Mouse (Mus musculus): ENCODE measurements around the gene Mxra8. TPM values are rescaled to one million over a fixed set of nuclear protein-coding genes. Genes with fewer than 3 reads are reported as not detected.
A peak's percentile ranks its signal among the peaks of the same experiment; 100 is the strongest.

Mxra8 gene
- polyA plus RNA-seq, 1 experiment from 2014 or later, result 121 TPM

DNA sequence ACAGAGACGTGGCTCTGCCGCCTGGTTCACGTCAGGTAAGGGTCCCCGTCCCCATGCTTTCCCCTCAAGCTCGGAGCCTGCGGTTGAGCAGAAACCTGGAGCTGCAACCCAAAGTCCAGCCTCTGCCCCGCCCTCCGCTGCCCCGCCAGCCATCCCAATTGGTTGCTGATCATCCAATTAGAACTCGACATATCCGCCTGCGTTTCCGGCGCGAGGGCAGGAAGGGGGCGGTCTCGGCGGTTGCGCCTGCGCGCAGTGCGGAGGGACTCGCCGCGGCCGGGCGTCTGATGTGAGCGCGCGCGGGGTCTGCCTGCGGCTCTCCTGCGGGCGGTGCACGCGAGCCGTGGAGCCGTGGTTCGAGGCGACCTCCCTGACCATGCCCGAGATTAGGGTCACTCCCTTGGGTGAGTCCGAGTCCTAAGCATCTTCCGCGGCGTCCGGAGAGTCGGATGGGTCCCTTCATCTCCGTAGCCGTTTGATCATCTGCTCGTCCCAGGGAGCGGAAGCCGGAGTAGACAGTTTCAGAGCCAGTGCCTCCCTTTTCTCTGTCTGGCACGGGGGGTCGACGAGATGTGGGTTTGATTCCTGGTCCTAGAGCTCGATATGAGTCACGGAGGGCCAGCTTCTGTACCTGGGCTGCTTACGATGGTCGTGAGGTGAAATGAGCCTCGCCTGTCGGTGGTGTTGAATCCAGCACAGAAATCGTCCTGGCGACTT is 30.0 kb downstream of the Mxra8 start, which contains the start of the genes Cptp and Ints11:
Gene Cptp (minus strand): TSS at position 124 of the 717 bp plus-strand sequence.
Gene Ints11 (plus strand): TSS at position 230 of the 717 bp plus-strand sequence.
- H3K9me3 ChIP-seq, result no peaks in the 10 kb centered on the region
- H3K36me3 ChIP-seq, result peaks cover 26% of the 10 kb centered on the region
- peak within 1 kb of the TSS; percentile 82 for H3K4me3 ChIP-seq (replicated peaks)
- peak within 1 kb of the TSS; percentile 78 for H3K9ac ChIP-seq
- H3K27ac ChIP-seq, result peak within 1 kb of the TSS; percentile 59; the same call in 1 of the 2 replicates
- peak within 1 kb of the TSS; percentile 91 for H3K4me2 ChIP-seq
- no peaks in the 10 kb centered on the region for H3K27me3 ChIP-seq (replicated peaks)
- ATAC-seq (ENCODE audit: insufficient read depth, low FRiP score, low read depth), result peak; percentile 97
- under 1% methylated on average over 63 of the region's 63 CpGs for WGBS
- peaks cover 13% of the 10 kb centered on the region for H3K4me1 ChIP-seq

DNA sequence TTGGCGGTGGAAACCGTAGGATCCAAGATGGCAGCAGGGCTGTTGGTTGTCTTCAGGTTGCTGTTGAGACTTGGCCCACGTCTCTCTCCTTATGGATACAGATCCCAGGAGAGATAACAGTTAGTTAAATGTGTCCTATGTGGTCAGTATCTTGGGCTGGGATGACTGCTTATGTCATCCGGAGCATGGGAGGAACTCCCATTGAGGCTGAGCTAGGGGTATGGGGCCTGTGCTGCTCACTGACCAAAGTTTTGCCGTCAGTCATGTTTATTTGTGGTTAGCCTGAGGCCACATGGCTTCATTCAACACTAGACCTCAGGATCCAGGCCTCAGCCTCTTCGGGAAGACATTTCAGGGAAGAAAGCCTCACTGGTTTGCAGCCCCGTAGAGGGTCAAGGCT is 31.9 kb downstream of the Mxra8 start:
- 85% methylated on average over 7 of the region's 7 CpGs for whole genome bisulfite sequencing
- no peak overlapping the region for H3K4me3 ChIP-seq (replicated peaks)
- no peaks in the 10 kb centered on the region for H3K9me3 ChIP-seq
- H3K4me1 ChIP-seq, result peaks cover 13% of the 10 kb centered on the region
- ATAC-seq (ENCODE audit: insufficient read depth, low FRiP score, low read depth), result no peak
- H3K4me2 ChIP-seq, result no peak overlapping the region
- H3K27me3 ChIP-seq (replicated peaks), result no peaks in the 10 kb centered on the region
- no peak overlapping the region for H3K27ac ChIP-seq
- H3K9ac ChIP-seq, result no peak overlapping the region
- peaks cover 19% of the 10 kb centered on the region for H3K36me3 ChIP-seq

DNA sequence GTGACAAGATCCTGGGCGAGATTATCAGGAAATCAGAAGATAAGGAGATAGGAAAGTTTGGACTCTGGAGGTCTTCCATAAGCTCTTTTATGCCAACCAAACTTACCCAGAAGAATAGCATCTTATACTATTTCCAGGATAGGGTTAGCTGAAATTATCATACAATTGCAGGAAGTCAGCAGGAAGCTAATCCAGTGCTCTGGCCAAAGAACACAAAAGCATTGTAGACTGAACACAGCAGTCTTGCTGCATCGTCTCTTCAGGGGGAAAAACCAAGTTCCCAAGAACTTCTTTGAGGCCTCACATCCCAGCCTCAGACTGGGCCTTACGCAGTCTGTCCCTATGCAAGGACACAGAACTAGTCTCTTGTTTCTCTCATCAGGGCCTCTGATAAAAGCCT is 44.1 kb downstream of the Mxra8 start:
- Histone ChIP-seq H3K4me2 (no peak overlapping the region), H3K9me3 (no peaks in the 10 kb centered on the region), H3K27ac (no peak overlapping the region), H3K4me1 (no peaks in the 10 kb centered on the region), H3K4me3 (replicated peaks) (no peak overlapping the region), H3K36me3 (peaks cover 32% of the 10 kb centered on the region), H3K27me3 (replicated peaks) (no peaks in the 10 kb centered on the region), H3K9ac (no peak overlapping the region)
- 72% methylated on average over 3 of the region's 3 CpGs for WGBS
- ATAC-seq (ENCODE audit: insufficient read depth, low FRiP score, low read depth), result no peak

DNA sequence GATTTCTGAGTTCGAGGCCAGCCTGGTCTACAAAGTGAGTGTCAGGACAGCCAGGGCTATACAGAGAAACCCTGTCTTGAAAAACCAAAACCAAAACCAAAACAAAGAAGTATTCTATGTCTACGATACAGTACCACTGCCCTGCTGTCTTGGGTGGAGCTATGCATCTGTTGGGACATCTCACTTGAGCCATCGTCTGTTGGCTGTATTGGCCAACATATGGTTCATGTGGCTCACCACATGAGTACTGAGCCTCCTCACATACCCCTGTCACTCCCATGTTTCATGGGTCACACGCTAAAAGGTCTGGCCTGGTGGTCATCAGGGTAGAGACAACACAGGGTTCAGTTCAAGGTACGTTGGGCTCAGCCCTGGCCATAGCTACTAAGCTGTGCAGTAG is 46.9 kb downstream of the Mxra8 start:
- Histone ChIP-seq H3K4me3 (replicated peaks) (no peak overlapping the region), H3K27me3 (replicated peaks) (no peaks in the 10 kb centered on the region), H3K27ac (no peak overlapping the region), H3K4me1 (peaks cover 13% of the 10 kb centered on the region), H3K9ac (no peak overlapping the region), H3K4me2 (no peak overlapping the region), H3K36me3 (peaks cover 39% of the 10 kb centered on the region), H3K9me3 (no peaks in the 10 kb centered on the region)
- no peak for ATAC-seq (ENCODE audit: insufficient read depth, low FRiP score, low read depth)
- WGBS, result 92% methylated on average over 5 of the region's 5 CpGs

DNA sequence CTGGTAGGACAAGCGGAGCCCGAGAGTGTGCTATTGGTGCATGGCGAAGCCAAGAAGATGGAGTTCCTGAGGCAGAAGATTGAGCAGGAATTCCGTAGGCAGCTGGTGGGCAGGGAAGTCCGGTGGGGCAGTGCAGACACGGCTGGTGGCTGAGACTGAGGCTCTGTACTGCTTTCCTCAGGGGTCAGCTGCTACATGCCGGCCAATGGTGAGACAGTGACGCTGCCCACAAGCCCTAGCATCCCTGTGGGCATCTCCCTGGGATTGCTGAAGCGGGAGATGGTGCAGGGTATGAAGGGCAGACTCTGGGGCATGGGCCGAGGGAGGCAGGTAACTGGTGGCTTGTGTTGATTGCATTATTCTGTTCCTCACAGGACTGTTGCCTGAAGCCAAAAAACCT is 48.2 kb downstream of the Mxra8 start:
- ATAC-seq (ENCODE audit: insufficient read depth, low FRiP score, low read depth), result no peak
- Histone ChIP-seq H3K27ac (no peak overlapping the region), H3K36me3 (peaks cover 37% of the 10 kb centered on the region), H3K27me3 (replicated peaks) (no peaks in the 10 kb centered on the region), H3K9ac (no peak overlapping the region), H3K4me2 (no peak overlapping the region), H3K4me3 (replicated peaks) (no peak overlapping the region), H3K4me1 (peaks cover 14% of the 10 kb centered on the region), H3K9me3 (no peaks in the 10 kb centered on the region)
- WGBS, result 88% methylated on average over 10 of the region's 10 CpGs

DNA sequence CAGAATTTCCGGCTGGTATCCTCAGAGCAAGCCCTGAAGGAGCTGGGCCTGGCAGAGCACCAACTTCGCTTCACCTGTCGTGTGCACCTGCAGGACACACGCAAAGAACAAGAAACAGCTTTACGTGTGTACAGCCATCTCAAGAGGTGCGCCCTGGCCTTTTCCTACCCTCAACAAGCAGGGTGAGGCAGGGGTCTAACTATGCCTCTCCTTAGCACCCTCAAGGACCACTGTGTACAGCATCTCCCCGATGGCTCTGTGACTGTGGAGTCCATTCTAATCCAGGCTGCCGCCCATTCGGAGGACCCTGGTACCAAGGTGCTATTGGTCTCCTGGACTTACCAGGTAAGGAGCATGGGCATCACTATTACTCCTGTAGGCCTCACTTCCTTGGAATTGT is 48.7 kb downstream of the Mxra8 start:
- WGBS, result 92% methylated on average over 9 of the region's 9 CpGs
- H3K4me1 ChIP-seq, result peaks cover 19% of the 10 kb centered on the region

DNA sequence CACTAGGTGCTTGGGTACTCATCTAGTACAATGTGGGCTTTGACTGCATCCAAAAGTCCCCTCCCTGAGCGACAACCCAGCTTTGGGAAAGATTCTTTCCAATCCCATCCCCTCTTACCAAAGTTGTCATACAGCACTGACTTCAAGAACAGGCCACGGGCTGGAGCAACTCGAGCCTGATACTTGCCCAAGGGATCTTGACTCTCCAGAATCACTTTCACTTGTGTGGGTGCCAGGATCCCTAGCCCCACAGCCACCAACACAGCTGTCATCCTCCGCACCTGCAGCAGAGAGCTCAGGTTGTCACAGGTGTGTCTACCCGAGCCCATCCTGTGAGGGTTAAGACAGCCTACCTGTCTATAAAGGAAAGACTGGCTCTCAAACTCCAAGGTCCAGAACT is 49.8 kb downstream of the Mxra8 start:
- no peaks in the 10 kb centered on the region for H3K9me3 ChIP-seq
- no peak for ATAC-seq (ENCODE audit: insufficient read depth, low FRiP score, low read depth)
- peaks cover 30% of the 10 kb centered on the region for H3K4me1 ChIP-seq
- H3K9ac ChIP-seq, result no peak overlapping the region
- H3K4me2 ChIP-seq, result no peak overlapping the region
- peaks cover 36% of the 10 kb centered on the region for H3K36me3 ChIP-seq
- H3K27ac ChIP-seq, result no peak overlapping the region
- WGBS, result 80% methylated on average over 5 of the region's 5 CpGs
- no peaks in the 10 kb centered on the region for H3K27me3 ChIP-seq (replicated peaks)
- no peak overlapping the region for H3K4me3 ChIP-seq (replicated peaks)

More for the DNA sequence above, 48.7 kb downstream of the Mxra8 start:
- H3K27ac ChIP-seq, result no peak overlapping the region
- no peak overlapping the region for H3K9ac ChIP-seq
- H3K4me2 ChIP-seq, result no peak overlapping the region
- no peaks in the 10 kb centered on the region for H3K9me3 ChIP-seq
- no peak for ATAC-seq (ENCODE audit: insufficient read depth, low FRiP score, low read depth)
- H3K36me3 ChIP-seq, result peaks cover 36% of the 10 kb centered on the region
- no peak overlapping the region for H3K4me3 ChIP-seq (replicated peaks)
- no peaks in the 10 kb centered on the region for H3K27me3 ChIP-seq (replicated peaks)

DNA sequence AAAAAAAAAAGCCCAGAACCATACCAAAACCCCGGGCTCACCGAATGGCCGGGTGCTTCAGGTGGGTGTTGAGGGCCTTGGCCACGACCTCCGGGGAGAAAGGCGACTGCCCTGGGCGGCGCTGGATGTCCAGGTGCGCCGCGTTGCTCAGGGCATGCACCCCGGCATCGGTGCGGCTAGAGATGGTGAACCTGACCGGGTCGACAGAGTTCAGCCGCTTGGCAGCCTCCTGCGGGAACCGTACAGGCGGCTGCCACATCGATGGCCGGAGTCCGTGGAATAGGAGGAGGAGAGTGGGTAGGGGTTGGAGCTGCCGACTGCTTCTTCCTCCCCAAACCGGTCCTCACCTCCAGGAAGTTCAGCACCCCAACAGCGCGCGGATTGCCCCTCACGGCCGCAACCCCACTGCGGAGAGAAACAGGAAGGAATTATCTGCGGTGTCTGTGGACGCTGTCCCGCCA is 51.6 kb downstream of the Mxra8 start:
- under 1% methylated on average over 34 of the region's 34 CpGs for WGBS
- Histone ChIP-seq H3K36me3 (peaks cover 27% of the 10 kb centered on the region), H3K27me3 (replicated peaks) (no peaks in the 10 kb centered on the region), H3K4me2 (peak overlapping the region; percentile 96), H3K4me1 (peaks cover 39% of the 10 kb centered on the region), H3K9me3 (no peaks in the 10 kb centered on the region), H3K9ac (peak overlapping the region; percentile 97), H3K27ac (peak overlapping the region; percentile 49), H3K4me3 (replicated peaks) (peak overlapping the region; percentile 97)
- ATAC-seq (ENCODE audit: insufficient read depth, low FRiP score, low read depth), result no peak

DNA sequence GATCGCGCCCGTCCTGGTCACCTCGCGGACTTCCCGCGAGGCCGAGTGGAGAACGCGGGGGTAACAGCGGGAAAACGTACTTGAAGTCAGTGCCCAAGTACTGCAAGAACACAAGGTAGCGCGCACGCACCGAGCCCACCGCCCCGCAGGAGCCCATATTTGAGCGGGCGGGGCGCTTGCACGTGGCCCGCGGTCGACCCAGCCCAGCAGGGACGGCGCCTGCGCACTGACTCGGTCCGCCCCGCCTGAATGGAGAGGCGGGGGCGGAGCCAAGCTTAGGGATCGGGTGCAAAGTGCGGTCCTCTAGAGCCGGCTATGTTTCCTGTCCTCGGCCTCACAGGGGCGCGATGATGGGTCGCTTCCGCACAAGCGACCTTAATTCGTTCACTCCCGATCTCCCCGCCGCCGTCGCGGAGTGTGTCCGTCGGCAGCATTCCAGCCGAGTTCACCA is 52.1 kb downstream of the Mxra8 start, which contains the start of the genes Pusl1 and Acap3:
Gene Pusl1 (minus strand): TSS at position 231 of the 451 bp plus-strand sequence.
Gene Acap3 (plus strand): TSS at position 272 of the 451 bp plus-strand sequence.
- peak within 1 kb of the TSS; percentile 96 for H3K4me2 ChIP-seq
- H3K4me3 ChIP-seq (replicated peaks), result peak within 1 kb of the TSS; percentile 97
- peak; percentile 81 for ATAC-seq (ENCODE audit: insufficient read depth, low FRiP score, low read depth)
- no peaks in the 10 kb centered on the region for H3K27me3 ChIP-seq (replicated peaks)
- H3K27ac ChIP-seq, result peak within 1 kb of the TSS; percentile 99
- H3K9ac ChIP-seq, result peak within 1 kb of the TSS; percentile 97
- under 1% methylated on average over 52 of the region's 52 CpGs for WGBS
- H3K4me1 ChIP-seq, result peaks cover 39% of the 10 kb centered on the region
- H3K36me3 ChIP-seq, result peaks cover 25% of the 10 kb centered on the region
- no peaks in the 10 kb centered on the region for H3K9me3 ChIP-seq

DNA sequence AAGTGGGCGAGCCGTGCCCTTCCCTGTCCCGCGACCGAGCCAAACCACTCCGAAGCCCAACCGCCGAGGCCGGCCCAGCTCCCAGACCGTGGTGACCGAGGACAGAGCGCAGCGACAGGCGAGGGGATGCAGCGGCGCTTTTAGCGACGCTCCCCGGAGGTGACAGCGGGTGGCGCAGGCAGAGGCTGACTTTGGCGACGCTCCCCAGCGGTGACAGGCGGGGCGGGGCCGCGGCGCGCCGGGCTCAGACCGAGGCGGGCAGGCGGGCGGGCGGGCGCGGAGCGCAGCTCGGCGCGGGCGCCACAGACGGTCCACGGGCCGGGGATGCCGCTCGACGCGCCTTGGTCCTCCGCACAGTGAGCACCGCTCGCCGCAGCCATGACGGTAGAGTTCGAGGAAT is 52.5 kb downstream of the Mxra8 start:
- under 1% methylated on average over 55 of the region's 56 CpGs for WGBS
- Histone ChIP-seq H3K27ac (peak overlapping the region; percentile 99), H3K27me3 (replicated peaks) (no peaks in the 10 kb centered on the region), H3K9ac (peak overlapping the region; percentile 97), H3K4me3 (replicated peaks) (peak overlapping the region; percentile 97), H3K9me3 (no peaks in the 10 kb centered on the region), H3K36me3 (peaks cover 28% of the 10 kb centered on the region), H3K4me2 (peak overlapping the region; percentile 96), H3K4me1 (peaks cover 39% of the 10 kb centered on the region)
- ATAC-seq (ENCODE audit: insufficient read depth, low FRiP score, low read depth), result peak; percentile 88

DNA sequence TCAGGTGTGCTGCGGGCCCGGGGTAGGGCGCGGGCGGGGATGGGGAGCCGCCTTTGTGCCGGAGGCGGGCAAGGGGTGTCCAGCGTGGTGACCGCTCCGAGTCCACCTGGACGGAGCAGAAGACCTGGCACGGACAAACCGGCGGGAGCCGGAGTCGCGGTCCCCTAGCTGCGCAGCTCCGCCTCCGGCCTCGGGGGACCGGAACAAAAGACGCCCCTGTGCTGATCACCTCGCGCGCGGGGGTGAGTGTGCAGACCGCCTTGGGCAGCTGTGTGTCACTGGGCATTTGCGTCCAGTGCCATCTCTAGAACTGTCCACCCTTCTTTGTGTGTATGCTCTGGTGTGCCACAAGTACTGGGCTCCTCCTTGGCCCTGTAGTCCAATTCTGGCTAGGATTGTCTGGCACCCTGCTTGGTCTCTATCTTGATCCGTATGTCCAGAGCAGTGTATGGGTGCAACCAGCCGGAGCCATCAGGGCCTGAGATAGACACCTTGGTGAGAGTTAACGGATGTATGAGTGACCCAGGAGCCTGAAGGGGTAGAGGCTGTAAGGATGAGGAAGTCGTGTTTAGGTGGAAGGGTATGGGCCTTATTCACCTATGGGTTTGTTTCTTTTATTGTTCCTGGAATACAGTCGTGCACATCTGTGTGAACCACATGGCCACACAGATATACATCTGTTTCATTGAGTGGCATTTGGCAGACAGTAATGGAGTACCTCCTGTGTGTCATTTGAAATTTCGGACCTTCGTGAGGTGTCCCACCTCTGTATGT is 53.1 kb downstream of the Mxra8 start:
- Histone ChIP-seq H3K9ac (peak overlapping the region; percentile 97), H3K4me3 (replicated peaks) (peak overlapping the region; percentile 97), H3K36me3 (peaks cover 24% of the 10 kb centered on the region), H3K9me3 (no peaks in the 10 kb centered on the region), H3K27me3 (replicated peaks) (no peaks in the 10 kb centered on the region), H3K4me1 (peaks cover 39% of the 10 kb centered on the region), H3K27ac (peak overlapping the region; percentile 99), H3K4me2 (peak overlapping the region; percentile 96)
- WGBS, result 5% methylated on average over 37 of the region's 37 CpGs
- ATAC-seq (ENCODE audit: insufficient read depth, low FRiP score, low read depth), result peak; percentile 18

All from stomach, embryonic 15.5 days (tissue).